In genomic region chr15:92280966-92281365, GRCm38 (mm10) we compare ENCODE assay signal across 9 mouse cellular contexts.
"Had no signal": no experiment of that assay in that cellular context is flagged by ENCODE, and none has a peak within 500 bp of the region (broad histone marks: within the 10 kb centered on the region; RNA-seq: fewer than 3 reads in every experiment).

No protein-coding gene starts in this region.

- DNase-seq: kidney, postnatal 14 days; kidney, postnatal 4 days; liver; lung, adult 18-20 months; lung, postnatal 14 days; lung, postnatal 4 days; midbrain, embryonic 14.5 days; thymus, adult 18-20 months; thymus, postnatal 36 days had no signal
